Mouse (Mus musculus) erythroblast, adult 5-6 weeks (primary cell): ENCODE data around the gene Elac2. TPM values are rescaled to one million over a fixed set of nuclear protein-coding genes. Genes with fewer than 3 reads are reported as not detected.

ENCODE experiments used
- ATAC-seq: replicated peaks from 2 replicates; pipeline ENCODE4 v1.8.0; 2016; ENCODE audit warnings: moderate number of reproducible peaks, mild to moderate bottlenecking, moderate TSS enrichment, inconsistent platforms; ENCODE audit not compliant: poor library complexity, low FRiP score, severe bottlenecking
- total RNA-seq, 2 experiments: library from RNA; stranded (forward) in 1 of 2; stranded (reverse) in 1 of 2; fragments of 150-400 nt in 1 of 2; fragments of 200-764, 138-1000 nt in 1 of 2; gene quantifications; 2 replicates each; pipeline versions ENCODE4 v1.2.3 to v1.2.4; 2015 to 2017; ENCODE audit warnings: low replicate concordance in 2 of 2

Elac2 gene
- total RNA-seq (2015; ENCODE audit: low replicate concordance) (4.6 and 5.4 TPM in 2 replicates), total RNA-seq (2017; ENCODE audit: low replicate concordance) (3.6 and 5.6 TPM in 2 replicates)

DNA sequence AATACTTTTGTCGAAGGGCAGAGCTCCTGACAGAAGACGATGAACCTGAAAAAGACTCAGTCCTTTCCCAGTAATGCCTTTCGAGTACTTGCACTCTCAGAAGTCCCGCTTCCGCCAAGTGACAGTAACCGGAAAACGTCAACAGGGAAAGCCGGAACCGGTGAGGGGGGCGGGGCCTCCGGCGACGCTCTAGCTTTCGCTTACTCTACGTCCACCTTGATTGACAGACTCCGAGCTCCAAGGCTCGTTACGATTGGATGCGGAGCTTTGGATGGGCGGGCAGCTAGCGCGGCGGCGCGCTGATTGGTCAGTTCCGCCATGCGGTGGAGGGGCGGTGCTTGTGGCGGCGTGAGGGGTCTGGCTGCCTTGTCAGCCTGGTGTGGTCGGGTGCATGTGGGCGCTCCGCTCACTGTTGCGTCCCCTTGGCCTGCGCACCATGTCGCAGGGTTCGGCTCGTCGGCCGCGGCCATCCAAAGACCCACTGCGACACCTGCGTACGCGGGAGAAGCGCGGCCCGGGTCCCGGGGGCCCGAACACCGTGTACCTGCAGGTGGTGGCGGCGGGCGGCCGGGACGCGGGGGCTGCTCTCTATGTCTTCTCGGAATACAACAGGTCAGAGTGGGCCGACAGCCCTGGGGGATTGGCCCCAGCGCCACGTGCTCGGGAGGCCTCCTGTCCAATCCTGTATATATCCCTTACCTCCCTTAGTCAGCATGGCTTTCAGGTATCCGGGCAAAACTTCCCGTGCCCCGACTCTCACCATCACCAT is at the start of gene Elac2:
Gene Elac2, plus strand, starts transcription at position 319 of the 769 bp plus-strand sequence.
- peak; percentile 100 for ATAC-seq

DNA sequence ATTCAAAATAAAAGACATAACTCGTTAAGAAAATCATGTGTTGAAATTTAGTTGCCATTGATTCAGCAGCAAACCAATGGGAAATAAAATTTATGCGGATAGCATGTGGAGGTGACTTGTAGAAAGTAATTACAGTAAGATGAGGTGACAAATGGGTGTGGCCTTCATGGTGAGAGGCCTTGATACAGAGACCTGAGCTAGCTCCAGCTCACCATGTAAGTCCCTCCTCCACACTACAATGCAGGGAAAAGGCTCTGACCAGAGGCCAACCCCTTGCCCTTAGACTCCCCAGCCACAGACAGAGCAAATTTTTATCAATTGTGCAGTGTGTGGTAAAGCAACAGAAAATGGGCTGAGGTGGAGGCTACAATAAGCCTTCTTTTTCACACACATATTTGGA is 49.7 kb upstream of the Elac2 start:
- no peak for ATAC-seq

DNA sequence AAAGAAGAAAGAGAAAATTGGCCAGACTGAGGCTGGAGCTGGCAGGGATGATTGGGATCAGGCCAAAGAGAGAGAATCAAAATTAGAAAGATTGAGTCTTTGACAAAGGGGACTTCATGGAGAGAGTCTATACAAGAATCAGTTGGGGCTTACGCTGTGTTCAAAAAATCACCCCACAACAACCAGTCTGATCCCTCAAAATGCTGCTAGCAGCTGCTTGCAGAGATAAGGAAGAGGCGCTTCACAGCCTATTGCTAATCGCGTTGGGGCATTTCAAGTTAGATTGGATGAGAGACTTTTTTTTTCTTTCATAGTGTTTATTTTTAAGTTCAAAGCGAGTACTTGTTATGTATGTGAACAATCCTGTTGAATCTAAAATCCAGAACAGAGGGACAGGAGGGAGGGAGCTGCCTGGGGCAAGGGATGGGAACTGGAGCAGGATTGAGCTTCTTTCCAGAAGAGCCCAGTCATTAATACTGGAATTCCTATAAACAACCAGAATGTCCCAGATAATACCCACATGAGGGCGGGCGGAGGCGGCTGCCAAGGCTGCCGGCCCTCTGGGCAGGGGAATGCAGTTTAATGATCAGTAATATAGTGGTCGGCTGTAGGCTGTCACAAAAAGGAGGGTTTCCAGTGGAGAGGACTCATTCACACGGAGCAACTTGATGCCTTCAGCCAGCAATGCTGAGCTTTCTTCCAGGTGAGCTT is 47.6 kb upstream of the Elac2 start:
- no peak for ATAC-seq

DNA sequence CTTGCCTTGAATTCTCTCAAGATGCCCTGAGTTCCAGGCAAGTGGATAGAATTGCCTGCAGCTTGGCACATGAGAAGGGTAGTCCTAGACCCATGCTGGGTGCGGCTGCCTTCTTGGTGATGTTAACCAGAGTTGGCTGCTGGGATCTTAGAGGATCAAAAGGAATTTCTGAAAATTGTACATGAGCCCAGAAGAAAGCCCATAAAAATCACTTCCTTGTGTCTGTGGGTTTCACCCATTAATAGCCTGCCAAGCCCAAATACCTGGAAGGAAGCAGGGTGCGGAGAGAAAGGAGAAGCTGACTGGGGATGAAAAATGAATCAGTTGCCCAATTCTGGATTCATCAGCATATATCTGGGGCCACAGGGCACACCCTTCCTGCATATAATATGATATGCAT is 41.6 kb upstream of the Elac2 start:
- ATAC-seq, result no peak

DNA sequence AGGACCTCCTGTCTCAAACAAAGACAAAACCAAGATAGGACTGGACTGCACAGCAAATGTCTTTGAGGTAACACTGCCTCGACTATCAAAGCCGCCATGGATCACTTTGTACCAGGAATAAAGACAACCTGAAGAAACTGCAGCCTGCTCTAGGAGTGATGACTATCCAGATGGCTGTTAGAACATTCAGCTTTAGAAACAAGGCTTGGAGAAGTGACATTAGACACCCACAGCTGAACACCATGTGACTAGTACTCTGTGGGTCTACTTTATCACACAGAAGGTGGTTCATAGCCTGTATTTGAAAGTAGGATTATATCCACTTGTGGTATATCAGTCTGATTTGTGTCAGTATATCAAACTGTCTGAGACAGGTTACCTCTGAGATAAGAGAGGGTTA is 37.6 kb upstream of the Elac2 start:
- no peak for ATAC-seq

DNA sequence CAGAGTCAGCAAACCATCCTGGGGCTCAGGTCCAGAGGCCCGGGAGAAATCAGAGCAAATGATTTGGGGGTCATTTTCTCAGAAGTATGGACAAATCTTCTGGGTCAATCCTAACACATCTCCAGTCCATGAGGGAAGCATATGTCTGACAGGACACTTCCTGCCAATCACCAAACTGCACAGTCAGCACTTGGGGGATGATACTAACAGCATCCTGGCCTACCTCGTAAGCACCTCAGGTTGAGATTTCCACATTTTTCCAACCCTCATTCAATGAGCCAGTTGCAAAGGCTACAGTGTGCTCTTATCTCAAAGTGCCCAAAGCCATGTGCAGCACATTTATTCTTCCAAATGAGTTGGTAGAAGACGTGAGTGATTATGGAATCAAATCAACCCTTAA is 29.1 kb upstream of the Elac2 start:
- no peak for ATAC-seq

DNA sequence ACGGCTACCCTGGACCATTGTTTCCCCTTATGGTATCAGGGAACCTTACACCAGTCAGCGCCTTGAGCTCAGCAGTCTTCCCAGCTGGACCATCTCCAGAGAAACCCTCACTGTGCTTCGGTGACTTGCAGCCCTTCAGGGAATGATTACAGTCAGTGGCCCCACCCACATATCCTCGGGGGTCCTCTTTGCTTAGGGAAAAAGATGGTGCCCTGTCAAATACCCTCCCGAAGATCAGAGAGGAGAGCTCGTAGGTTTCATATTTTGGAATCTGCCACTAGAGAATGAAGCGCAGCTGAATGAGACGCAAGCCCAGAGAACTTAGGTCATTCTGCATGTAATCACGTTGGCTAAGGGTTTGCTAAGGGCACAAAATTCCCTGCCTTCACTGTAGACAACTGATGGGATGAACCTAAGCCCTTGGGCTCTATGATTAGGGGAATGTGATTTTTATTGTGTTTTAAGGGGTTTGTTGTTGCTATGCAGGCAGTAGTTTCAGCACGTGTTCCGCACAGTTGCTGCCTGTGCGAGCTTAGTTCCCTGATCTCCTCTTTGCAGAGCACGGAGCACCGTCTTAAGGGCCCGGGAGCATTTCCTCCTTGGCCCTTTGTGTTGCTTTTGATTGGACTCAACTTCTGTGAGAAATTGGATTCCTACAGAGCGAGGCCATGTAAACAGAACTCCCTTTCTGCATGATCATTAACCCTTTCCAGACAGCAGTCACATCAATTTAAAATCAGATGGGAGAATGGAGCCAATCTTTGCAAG is 21.7 kb upstream of the Elac2 start:
- ATAC-seq, result no peak

DNA sequence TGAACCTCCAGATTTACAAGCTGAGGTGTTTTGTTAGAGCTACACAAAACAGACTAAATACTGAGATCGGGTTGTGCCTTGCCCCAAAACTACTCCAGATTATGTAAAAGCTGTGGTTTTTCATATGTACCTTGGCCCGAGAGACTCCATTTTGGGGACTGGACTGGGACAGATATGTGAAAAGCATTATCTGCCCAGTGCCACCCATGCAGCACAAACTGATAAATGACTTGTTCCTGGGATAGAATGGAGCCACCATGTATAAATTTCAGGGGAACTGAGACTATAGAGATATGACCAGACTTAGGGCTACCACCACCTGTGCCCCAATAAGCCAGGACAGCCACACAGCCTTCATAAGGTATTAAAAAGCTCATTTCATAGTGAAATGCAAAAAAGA is 16.2 kb upstream of the Elac2 start:
- no peak for ATAC-seq

DNA sequence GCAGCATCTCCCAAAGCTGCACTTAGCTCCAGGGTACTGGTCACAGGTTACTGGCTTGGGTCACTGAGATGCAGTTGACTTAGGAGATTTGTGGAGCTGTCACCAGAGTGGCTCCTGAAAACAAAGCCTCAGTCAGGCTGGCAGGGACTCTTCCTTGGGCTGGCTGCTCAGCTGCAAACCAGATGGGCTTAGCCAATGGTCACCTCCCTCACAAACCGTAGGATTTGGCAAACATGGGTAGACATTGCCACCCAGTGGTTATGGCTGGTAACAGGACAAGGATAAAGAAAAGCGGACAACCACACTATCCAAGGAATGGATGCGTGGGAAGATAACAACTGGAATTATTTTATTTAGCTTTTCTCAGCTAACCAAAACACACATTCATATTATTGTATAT is 10.3 kb upstream of the Elac2 start:
- peak; percentile 75 for ATAC-seq

DNA sequence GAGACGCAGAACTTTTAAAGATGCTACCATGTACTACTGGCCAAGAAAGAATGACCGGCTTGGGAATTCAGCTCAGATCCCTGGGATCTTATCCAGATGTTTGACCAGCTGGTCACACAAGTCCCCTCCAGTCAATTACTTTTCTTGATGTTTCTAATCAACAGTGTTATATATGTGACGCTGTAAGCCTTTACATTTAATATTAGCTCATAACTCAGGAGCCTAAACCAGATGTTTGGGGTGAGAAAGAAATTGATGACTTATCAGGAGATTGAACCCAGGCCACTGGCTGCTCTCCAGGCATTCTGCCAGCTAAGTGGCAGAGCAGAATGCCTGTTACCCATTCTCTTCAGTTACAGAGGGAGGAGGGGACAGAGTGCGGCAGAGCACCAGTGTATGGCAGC is 9.9 kb upstream of the Elac2 start:
- no peak for ATAC-seq

DNA sequence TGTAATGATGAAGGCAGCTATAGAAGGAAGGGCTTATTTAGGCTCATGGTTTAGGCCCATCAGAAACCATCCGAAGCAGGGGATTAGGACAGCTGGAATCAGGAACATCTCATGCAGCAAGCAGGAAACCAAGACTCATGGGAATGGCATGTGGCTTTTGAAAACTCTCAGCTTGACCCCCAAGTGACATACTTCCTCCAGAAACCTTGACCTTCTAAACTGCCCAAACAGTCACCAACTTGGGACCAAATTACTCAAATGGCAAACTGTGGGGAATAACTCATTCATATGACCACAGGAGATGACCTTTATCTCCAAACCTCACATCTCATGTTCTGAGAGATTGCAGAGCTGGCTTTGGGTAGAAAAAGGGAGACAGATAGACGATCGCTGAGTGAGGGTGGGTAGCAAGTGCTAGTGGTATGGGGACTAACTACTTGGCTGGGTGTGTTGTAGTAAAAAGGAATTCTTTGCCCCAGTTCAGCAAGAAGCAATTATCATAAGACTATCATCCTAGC is 7.3 kb upstream of the Elac2 start:
- no peak for ATAC-seq

DNA sequence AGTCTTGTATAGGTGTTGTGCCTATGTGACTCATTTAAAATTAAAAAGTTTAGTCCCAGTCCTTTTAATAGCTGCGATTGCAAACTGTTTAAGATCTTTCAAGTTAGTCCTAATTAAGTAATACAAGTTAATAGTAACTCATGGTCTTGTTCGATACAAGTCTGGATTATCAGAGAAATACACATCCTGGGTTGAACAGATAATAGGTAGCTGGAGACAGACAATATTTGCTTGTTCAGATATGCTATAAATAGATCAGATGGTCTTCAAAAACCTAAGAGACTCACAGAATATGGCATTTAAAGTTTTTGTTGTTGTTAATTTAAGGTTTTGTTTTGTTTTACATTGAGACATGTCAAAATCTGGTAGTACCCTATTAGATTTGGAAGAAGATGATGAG is 6.4 kb upstream of the Elac2 start:
- no peak for ATAC-seq

DNA sequence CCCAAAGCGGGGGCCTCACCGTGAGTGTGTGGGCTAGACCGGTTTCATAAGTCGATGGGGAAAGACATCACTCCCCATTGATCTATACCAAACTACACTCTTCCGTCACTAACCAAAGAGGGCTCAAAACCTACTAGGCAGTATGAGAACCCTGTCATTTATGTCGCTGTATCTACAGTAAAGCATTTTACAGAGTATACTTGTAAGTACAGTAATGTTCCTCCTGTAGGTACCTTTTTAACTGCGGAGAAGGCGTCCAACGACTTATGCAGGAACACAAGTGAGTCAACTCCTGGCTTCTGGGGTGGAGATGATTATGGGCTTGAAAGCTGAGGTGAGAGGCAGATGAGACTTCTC is 629 bp downstream of the Elac2 start:
- ATAC-seq, result no peak

DNA sequence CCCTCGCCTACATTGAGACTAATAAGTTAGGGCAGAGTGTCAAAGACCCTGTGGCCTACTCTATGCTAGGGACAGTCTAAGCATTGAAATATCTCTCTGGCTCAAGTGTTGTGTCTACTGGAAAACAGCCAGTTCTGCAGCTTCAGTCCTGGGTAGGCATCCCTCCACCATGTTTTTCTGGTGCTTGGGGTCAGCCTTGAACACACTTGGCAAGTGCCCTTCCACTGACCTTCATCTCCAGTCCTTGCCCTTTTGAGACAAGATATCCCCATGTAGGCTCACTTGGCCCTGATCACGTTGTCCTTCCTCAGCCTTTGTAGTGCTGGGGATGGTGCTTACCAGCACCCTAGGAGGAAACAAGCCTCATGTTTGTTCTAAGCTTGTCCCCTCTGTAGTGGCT is 9.7 kb downstream of the Elac2 start:
- no peak for ATAC-seq

DNA sequence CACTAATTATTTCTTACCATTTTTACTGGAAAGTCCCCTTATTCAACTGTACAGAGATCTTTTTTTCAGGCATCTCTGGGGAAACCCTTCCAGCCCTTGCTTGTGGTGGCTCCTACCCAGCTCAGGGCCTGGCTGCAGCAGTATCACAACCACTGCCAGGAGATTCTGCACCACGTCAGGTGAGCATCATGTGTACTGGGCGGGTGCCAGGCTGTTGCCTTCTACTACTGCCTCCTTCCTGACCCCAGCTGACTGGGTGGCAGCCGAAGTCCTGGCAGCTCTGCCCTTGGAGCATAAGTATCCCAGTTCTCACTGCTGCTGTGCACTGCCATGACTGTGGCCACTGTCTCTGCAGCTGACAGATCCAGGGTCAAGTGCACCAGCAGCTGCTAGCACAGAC is 19.6 kb downstream of the Elac2 start:
- no peak for ATAC-seq

DNA sequence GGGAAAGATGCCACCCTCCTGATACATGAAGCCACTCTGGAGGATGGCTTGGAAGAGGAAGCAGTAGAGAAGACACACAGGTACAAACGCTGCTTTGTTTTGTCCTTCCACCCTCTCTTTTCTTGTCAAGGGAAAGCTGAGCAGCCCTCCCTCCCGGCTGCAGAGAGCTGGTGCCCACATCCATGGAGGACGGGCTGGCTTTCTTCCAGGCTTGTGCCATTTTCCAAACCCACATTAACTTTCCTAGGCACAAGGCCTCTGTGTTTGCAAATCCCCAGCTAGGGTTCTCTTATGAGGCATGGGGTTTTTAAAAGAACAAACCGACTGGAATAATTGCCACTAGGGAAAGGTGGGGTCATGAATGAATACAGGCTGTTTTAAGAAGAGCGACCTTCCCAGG is 20.8 kb downstream of the Elac2 start:
- no peak for ATAC-seq

DNA sequence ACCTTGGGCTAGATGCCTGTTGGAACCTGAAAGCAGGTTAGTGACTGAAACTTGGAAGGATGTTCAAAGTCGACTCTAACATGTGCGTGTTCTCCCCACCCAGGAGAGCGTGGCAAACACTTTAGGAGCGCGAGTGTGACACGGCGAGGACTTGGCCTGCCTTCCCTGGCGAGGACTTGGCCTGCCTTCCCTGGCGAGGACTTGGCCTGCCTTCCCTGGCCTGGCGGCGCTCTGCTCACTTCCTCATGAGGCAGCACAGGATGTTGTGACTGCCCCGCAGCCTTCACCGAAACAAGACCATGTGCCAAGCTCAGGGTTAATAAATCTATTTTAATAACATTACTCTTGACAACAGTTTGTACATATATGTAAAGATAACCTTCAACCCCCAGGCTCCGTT is 22.9 kb downstream of the Elac2 start:
- no peak for ATAC-seq

DNA sequence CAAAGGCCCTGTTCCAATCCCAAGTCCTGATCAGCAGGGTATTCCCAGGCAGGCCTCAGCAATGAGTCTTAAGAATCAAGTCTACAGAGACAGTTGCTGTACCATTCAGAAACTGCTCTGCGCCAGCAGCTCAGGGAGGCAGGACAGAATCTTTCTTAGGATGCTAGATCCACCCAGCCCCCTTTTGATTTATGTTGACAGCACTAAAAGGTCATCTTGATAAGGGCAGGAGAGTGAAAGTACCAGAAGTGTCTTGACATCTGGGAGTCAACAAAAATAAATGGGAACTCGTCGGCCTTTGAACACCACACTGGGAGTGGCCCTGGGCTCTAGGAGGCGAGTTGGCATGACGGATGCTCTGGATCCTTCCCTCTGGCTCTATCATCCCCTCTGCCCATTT is 24.8 kb downstream of the Elac2 start:
- ATAC-seq, result no peak

DNA sequence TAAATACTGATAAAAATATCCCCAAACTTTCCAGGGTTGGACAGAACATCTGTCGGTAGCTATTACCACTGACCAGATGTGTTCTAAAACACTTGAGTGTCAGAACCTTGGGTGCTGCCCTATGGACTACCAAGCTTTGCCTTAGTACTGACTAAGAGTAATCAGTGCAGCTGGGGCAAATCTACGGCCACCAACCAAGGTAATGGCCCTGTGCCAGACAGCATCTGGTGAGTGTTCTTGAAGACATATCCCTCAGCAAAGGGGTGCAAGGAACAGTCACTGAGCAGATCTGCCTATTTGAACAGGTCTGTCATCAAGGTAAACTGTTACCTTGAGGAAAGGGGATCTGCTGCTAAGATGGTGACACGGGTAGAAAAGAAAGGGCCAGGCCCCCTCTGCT is 26.0 kb downstream of the Elac2 start:
- ATAC-seq, result no peak

DNA sequence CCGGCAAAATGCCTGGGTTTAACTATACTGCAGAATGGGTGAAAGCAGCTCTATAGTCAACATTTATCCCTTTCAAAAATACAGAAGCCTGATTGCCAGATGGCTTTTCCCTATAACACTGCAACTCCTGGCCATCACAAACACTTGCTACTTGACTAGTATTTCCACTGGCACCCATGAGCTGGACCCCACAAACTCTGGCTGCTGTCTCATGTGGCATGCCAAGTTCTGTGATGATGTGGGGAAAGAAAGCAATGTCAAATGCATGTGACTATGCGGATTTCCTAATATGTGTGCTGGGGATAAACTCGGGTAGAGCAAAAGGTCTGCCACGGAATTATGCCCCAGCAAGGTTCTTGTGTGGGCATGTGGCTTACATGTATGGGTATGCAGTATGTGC is 27.2 kb downstream of the Elac2 start:
- no peak for ATAC-seq

DNA sequence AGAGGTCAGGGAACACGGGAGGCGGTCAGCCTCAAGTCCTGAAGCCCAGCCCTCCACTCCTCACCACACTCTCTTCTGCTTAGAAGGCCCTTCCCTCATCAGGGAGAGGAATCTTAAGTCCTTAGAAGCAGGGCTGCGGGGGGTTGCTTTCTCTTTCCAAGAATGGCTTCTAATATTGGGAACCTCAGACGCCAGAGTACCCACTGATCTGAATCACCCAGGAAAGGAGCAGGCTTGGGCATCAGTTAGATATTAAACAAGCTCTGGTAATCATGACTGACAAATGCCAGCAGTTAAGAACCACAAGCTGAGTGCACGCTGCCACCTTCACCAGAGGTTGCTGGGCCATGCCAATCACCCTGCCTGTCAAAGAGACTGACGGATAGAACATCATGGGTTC is 35.1 kb downstream of the Elac2 start:
- ATAC-seq, result no peak
